Mouse (Mus musculus): Measurements from ENCODE around the gene Nars2.
"Not testable (repeated sequence)": the region's sequence is repeated elsewhere in the genome, so short reads cannot be mapped to it uniquely, and the experiment has no call there.

Nars2 gene

DNA sequence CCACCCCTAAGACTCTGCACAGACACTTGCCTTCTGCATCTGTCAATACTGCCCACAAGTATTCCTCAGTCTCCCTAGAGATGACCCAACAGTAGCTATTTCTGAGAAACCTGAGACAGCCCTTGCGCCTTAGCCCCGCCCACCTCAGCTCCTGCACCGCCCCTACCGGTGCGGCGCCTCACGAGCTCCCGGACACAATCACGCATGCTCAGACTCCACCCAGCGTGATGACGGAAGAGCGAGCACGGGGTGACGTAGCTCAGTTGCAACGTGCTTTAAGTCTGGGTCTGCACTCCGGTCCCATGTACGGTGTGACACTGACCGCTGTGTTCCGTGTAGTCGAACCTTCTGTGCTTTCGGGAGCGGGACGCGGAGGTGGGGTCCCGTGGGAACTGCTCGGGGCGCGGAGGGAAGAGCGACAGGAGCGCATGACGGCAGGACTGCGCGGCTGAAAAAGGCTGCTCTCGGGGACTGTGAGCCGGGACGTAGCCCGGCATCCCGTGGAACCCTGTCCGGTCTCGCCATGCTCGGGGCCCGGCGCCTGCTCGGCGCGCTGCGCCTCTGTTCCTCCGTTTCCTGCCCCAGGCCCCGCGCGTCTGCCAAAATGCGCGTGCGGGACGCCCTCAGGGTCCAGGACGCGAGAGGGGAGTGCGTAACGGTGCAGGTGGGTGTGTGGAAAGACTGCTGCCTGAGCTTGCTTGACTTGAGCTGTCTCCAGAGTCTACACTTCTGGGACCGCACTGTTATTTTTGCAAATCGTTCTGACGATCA, at the start of gene Nars2:
Nars2 (plus strand) TSS at position 225 of the 771 bp plus-strand sequence.
- peak; percentile 97 for DNase-seq

DNA sequence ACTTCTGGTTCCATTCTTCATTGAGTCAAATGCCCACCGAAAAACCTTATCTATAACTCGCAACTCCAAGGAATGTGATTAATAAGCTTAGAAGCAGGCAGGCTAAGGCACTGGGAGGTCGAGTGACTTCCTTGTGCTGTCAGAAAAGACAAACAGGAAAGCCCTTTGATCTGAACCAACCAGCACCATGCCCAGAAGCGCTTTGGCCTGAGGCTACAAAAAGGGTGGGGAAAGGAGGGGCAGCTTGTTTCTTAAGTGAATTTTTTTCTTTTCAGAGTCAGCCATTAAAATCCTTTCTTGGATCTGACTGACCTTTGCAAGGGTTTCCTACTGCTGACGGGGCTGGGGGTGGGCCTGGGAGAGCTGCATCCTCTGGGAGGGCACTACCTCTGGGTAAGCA, 49.1 kb upstream of the Nars2 start:
- DNase-seq = no peak

DNA sequence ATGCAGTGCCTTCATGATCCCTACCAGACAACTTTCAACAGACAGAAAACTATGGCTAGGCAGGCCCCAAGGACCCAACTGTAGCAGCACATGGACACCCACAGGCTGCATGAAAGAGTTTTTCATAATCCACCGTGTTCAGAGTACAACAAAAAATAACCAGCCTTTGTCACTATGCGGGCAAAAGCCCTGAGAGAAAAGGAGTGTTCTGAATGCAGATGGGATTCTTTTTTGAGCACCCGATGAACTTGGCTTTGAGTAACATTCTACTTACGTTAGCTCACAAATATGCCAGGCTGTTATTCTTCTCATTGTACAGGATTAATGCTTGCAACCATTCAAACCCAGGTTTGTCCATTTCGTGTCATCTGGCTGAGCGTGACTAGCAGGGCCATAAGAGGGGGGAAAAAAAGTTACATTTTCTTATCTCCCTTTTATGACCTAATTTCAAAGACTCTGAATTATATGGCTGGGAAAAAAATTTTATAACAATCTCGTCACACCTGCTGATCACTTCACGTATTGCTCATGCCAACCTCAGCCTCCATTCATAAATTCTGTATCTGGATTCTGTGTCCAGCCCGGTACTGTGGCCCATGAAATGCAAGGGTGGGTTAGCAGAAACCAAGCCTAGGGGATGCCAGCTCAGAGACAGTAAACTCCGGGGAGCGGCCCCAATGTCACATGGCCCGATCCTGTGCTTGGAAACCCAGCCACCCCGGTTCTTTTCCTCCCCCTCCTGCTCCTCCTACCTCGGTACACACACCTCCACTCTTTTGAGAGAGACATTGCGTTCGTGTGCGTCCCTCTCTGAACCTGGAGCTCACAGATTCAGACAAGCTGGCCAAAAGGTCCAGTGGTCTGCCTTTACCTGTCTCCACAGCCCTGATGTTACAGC, 48.0 kb upstream of the Nars2 start:
- DNase-seq = no peak

DNA sequence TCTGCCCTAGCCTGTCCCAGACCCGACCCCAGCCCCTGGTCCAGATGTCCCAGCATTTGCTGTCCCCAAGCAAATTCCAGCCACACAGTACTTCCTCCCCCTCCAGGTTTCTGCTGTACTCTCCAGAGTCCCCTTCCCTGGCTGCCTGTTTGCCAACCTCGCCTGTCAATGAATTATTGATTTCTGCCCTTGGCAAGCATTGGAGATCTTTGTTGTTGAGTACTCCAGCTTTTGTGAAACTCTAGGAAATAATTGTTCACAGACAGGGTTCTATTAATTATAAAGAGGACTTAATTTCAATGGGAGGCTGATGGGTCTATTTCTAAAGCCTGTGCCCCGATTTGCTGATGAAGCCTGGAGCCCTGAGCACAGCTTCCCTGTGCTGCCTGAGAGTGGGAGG, 46.9 kb upstream of the Nars2 start:
- DNase-seq = no peak

DNA sequence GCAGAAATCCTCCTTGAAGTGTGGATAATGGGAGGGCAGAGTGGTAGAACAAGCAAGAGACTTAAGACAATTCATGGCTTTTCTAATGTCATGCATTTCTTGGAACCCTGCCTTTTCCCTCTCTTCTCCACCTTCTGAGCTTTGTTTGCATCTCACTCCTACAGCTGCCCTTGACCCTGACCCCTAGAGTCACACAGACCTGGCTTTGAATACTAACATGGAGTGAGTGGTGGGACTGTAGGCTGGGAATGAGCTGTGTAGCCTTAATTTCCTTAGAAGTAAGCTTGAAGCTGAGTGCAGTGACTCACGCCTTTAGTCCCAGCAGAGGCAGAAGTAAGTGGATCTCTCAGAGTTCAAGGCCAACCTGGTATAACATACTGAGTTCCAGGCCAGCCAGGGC, 46.4 kb upstream of the Nars2 start:
- no peak for DNase-seq

DNA sequence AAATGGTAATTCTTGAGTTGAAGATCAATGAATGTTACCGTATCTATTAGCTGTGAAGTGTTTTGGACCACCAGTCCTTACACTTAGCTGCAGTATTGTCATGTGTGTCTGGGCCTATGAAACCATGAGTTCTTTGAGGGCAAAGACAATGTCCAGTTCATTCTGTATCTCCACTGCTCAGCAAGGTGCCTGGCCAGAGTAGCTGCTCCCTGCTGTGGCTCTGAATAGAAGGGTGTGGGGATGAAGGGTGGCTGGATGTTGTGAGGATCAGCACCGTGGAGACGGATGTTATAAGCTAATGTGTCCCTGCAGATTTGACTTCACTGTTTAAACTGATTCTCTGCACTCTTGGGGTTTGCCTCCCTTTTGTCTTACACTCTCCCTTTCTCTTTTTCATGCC, 45.9 kb upstream of the Nars2 start:
- no peak for DNase-seq

DNA sequence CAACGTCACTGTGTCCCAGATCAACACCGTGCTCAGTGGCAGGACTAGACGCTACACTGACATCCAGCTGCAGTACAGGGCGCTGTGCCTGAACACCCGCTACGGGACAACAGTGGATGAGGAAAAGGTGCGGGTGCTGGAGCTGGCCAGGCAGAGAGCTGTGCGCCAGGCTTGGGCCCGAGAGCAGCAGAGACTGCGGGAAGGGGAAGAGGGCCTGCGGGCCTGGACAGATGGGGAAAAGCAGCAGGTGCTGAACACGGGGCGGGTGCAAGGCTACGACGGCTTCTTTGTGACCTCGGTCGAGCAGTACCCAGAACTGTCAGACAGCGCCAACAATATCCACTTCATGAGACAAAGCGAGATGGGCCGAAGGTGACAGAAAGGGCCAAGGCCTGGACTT, 45.1 kb upstream of the Nars2 start:
- no peak for DNase-seq

DNA sequence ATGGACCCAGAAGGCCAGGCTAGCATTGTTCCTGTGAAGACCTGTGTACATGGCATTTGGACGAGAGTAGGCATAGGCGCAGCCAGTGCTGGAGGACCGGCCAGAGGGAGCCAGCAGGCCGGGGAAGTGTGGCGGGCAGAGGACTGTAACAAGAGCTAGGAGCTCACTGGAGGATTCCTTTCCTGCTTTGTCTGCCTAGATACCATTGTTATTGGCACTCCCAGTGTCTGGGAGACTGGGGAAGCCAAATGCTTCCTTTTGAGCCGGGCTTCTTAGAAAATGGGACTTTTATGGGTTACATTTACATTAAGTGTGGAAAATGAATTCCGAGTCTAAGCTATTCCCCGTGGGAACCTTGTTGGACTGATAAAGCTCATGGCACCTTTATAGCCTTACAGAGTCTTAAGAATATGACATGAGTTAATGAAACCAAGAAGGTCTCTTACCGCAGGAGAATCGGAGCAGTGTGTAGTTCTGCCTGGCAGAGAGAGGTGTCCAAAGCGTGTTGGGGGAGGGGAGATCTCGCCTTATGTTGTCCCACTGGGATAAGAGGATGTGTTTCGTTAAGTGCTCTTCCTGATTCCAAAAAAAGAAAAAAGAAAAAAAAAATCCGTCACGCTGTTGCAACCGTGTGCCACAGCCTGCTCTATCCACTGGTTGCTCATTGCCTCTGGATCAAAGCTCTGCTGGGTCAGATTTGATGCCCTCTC, 43.2 kb upstream of the Nars2 start:
- DNase-seq = no peak

DNA sequence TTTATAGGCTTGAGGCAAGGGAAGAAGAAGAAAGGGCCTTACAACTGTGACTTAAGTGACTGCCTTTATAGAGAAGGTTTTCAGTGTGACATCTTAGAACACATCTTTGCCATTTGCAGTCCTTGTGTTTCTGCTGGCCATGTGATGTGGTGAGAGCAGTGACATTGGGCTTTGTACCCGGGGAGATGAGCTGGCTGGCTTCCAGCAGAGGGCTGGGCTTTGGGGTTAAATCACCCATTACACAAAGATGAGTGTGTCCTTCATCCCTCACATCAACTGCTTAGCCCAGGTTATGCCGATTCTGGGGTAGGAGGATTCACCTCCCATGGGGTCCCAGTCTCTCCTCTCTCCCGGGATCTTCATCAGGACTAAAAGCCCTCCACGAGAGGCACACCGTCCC, 41.4 kb upstream of the Nars2 start:
- no peak for DNase-seq

DNA sequence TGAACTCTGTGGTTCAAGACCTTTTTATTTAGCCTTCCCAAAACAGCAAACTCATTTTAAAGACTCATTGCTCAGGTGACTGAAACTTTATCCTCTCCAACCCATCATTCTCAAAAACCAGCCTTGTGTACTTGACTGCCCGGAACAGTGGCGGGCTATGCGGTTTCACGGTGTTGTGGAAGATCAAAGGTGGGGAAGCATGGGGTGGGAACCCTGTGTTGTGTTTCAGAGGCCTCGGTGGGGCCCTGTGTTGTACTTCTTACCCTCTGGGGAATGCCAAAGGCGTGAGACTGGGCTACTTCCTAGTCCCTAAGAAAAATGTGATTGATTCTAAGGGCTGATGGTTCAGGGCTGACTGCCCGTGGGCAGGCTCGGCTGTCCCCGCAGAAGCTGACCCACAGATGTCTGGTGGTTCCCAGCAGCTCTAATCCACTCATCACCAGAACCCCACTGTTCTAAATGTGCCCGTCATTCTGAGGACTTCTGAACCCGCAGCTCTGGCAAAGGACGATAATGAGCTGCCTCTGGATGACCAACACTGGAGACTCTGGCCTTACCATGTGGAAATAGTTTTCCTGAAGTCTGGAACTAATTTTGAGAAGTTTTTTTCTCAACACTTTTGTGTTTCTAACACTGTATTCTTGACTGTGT, 40.9 kb upstream of the Nars2 start:
- DNase-seq = no peak

DNA sequence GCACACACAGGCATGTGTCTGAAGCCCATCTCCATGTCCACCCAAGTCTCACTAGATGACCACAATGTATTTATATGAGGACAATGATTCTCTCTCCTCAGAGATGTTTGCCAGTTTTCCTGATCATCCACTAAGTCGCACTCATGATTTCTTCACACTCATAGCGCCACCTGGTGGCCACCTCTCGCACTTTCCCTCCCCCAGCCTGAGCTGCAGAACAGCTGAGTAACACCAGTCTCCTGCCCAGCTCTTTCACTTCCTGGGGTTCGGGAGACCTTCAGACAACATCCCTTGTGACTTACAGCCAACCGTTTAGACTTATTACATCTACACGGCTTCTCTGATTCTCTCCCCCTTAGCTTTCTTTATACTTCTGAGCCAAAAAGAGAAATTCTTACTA, 37.3 kb upstream of the Nars2 start:
- DNase-seq = peak; percentile 89

DNA sequence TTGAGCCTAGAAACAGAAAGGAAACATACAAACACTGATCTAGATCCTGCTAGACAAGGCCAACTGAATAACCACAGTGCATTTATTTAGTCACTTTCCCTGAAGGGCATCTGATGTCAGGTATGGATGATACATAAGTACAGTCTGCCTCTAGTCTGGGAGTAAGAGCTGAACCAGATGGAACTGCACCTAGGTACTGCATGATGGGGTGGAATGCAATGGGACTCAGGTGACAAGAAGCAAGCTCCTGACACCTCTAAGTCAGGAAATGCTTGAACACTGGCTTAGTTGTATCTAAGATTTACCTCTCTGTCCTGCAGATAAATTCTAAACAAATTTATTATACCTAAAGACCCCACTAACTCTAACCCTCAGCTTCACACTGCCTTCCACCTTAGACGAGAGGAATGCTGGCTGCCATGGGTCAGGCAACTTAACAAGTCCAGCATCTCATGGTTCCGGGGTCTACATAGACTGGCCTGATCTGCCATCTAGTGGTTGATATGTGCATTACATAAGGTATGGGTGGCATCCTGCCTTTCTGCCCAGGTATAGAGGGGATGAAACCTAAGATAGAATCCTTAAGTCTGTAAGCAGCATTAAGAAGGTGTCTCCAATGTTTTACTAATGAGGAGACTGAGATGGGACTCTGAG, 35.7 kb upstream of the Nars2 start:
- DNase-seq = peak; percentile 88

DNA sequence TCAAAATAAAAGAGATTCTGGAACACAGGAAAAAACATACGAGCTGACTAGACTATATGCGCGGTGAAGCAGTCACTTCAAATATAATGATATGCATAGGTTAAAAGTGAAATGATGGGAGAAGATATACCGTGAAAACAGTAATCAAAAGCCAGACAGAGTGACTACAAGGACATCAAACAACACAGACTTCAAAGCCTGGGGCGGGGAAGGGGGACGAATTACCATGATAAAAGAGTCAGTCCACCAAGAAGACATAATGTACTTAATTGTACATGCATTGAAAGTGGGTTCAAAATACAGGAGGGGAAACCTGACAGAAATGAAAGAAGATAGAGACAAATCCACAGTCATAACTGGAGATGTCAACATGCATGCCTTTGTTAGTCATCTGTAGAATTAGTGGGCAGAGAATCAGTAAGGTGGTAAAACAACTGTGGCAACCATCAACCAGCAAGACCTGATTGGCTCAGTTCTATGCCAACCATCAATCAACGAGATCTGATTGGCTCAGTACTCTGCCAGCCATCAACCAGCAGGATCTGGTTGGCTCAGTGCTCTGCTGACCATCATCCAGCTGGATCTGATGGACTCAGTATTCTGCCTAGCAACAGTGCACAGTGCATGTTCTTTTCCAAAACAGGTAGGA, 30.7 kb upstream of the Nars2 start:
- DNase-seq = no peak

DNA sequence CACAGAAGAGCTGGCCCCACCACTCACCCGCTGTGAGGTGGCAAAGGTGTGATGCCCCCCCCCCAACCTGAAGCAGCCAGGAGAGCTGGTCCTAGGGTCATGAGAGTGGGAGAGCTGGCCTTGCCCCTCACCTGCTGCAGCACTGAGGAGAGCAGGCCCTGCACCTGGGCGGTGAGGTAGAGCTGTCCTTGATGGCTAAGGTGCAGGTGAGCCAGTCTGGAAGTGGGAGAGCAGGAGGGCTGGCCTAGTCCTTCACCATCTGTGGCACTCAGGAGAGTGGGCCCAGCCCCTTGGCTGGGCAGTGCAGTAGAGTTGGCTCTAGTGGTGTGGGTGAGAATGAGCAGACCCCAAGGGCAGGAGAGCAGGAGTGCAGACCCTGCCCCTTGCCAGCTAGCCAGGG, 28.4 kb upstream of the Nars2 start:
- DNase-seq = no peak

DNA sequence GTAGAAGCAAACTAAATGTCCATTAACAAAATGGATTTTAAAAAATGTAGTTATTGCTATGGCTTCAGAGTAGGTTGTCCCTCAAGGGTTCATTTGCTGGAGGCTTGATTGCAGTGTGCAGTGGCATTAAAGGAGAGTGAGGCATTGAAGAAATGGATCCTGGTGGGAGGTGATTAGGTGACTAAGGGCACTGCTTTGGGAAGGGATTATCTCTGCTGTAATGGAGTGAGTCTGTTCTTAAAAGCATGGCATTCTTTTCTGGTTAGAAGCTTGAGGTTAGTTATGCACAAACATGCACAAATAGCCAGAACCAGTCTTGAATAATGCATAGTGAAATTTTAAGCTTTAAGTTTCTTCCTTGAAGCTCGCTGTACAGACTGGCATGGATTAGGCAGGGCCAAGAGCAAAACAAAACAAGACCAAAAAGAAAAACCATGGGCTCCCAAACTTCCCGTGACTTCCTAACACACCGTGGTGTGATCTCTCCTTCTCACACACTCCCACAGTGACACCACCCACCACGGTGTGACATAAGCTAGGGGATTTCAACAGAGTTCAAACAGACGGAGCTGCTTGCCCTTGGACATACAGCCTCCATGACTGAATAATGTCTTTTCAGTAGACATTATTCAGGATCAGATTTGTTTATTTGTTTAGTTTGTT, 7.5 kb upstream of the Nars2 start:
- no peak for DNase-seq

DNA sequence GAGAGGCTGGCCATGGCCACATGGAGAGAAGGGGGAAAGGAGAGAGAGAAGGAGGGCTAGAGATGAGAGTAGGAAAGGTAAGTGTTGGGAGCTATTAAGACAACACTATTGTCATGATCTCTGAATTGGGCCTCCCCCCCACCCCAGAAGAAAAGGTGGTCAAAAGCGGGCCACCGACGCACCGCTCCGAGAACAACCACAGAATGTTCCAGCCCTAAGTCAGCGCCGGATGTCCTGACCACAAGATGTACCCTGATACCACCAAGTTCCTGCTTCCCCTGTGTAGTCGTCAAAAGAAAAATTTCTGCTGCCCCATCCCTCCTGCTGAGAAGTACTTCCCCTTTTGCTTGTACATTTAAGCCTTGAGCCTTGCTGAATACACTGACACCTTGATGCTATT, 4.8 kb upstream of the Nars2 start:
- DNase-seq = not testable (repeated sequence)

DNA sequence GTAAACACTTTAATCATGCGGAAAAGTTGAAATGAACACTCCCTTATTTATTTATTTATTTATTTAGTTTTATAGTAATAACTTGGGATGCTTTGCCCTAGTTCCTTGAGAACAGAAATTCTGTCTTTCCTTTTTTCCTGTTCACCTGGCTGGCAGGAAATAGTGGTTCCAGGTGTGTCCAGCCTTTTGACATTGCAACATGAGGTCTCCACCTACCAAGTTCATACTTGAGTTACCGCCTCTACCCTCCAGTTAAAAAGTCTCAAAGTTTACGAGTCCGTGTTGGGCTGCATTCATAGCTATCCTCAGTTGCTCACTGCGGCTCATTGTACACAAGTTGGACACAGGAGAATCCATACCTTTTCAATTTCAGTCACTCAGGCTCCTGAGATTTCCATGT, 789 bp downstream of the Nars2 start:
- DNase-seq = no peak

DNA sequence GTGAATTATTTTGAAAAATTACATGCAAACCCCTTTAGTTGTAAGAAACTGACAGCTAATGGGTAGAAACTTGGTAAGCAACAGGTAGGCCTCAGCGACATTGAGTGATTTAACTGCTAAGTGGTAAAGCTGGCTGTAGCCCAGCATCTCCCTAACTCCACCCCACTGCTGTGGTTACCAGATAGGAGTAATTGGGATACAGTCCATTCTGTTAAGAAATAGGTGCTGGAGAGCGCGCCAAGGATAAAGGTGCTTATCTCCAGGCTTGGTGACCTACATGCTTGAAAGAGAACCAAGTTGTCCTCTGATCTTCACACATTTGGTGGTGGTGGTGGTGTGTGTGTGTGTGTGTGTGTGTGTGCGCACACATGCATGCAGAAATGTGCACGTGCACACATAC, 7.9 kb downstream of the Nars2 start:
- no peak for DNase-seq

DNA sequence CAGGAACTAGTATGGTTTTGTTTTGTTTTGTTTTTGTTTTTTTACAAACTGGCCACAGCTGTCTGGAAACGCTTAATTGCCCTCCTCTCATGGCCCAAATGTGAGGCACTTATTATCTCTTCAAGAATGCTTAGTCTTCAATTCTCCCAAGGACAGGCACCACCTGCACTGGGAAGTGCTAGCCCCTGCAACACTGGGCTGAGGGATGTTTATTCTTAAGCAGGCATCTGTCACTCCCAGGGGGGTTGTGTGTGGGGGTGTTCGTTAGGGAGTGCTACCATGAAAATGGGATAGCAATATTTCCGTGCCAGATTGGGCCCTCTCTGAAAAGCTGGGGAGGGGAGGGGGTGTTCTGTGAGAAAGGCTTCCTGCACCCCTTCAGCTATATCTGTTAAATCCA, 15.9 kb downstream of the Nars2 start:
- DNase-seq = no peak

DNA sequence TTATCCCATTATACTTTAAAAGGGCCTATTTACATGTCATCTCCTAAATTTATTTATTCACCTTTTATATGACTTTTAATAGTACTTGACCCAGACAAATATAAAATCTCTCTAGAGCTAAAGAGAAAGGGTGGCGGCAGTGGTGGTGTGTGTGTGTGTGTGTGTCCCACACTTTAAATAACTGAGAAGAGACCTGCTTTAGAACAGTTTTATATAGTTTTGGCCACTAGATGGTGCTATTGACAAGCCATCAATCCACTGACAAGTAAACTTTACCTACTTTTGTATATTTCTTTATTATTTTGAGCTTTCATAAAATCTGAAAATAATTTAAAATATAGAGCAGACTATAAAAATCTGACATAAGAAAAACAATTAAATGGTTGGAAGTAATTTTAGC, 19.1 kb downstream of the Nars2 start:
- peak; percentile 70 for DNase-seq

All from embryo, embryonic 11 days (tissue).